Mouse (Mus musculus) liver, adult 2 months (tissue): ENCODE measurements around the gene Nkx1-1. TPM values are rescaled to one million over a fixed set of nuclear protein-coding genes. Genes with fewer than 3 reads are reported as not detected.
A peak's percentile ranks its signal among the peaks of the same experiment; 100 is the strongest.

ENCODE experiments used
- DNase-seq: peaks from one replicate; pipeline ENCODE4 v3.0.0-alpha.2; 2011; ENCODE audit warnings: low read depth, low spot score; ENCODE audit errors: extremely low read depth
- H3K27ac ChIP-seq: fragments of 200-500 bp; replicated peaks from 2 replicates; pipeline ENCODE4 v1.5.1; 2012; ENCODE audit warnings: low read depth, mild to moderate bottlenecking, control low read depth, inconsistent platforms, low read length; ENCODE audit not compliant: insufficient read depth
- H3K27me3 ChIP-seq: fragments of 200-500 bp; 2 replicates; pipeline ENCODE4 v1.6.1; 2012; ENCODE audit warnings: mild to moderate bottlenecking, moderate library complexity, low read length, inconsistent platforms; ENCODE audit not compliant: control insufficient read depth, insufficient read depth
- H3K36me3 ChIP-seq: fragments of 200-500 bp; 2 replicates; pipeline ENCODE4 v1.6.1; 2012; ENCODE audit warnings: low read length, inconsistent platforms; ENCODE audit not compliant: control insufficient read depth, insufficient read depth
- H3K4me1 ChIP-seq: fragments of 200-500 bp; 2 replicates; pipeline ENCODE4 v1.6.1; 2011; ENCODE audit warnings: low read length; ENCODE audit not compliant: control insufficient read depth, insufficient read depth
- H3K4me3 ChIP-seq: fragments of 200-500 bp; 2 replicates; pipeline ENCODE4 v1.5.1; 2011; ENCODE audit warnings: low read depth, mild to moderate bottlenecking, control low read depth, low read length, moderate library complexity; ENCODE audit not compliant: insufficient read depth
- H3K79me2 ChIP-seq: fragments of 200-500 bp; 2 replicates; pipeline ENCODE4 v1.6.1; 2012; ENCODE audit warnings: inconsistent platforms, mild to moderate bottlenecking, low read length, moderate library complexity; ENCODE audit not compliant: control insufficient read depth, insufficient read depth
- H3K9ac ChIP-seq: fragments of 200-500 bp; 2 replicates; pipeline ENCODE4 v1.6.1; 2012; ENCODE audit warnings: low read depth, mild to moderate bottlenecking, control low read depth, inconsistent platforms, low read length
- CTCF ChIP-seq: fragments of 200-500 bp; IDR thresholded peaks from 2 replicates; pipeline ENCODE4 v1.5.1; 2011; ENCODE audit warnings: low read depth, low read length, control low read depth
- POLR2A ChIP-seq: fragments of 200-500 bp; IDR thresholded peaks from 2 replicates; pipeline ENCODE4 v1.6.1; 2011; ENCODE audit warnings: low read length, control low read depth; ENCODE audit not compliant: insufficient read depth; ENCODE audit errors: extremely low read depth
- WGBS: fragments of 180-500 bp; shearing (Covaris S2); methylation state at CpG from one replicate; pipeline ENCODE4 v1.1.7; 2018; 5-methylcytosine and 5-hydroxymethylcytosine counted together
- polyA plus RNA-seq: library from polyadenylated mRNA; depleted of rRNA; stranded (reverse); fragments of >200 nt; gene quantifications from 2 replicates; pipeline ENCODE4 v1.2.3, GENCODE M21; 2012
- total RNA-seq: library from RNA; depleted of rRNA; stranded (reverse); fragments of >200 nt; gene quantifications from 2 replicates; pipeline ENCODE4 v1.2.3, GENCODE M21; 2014

Gene Nkx1-1
- total and polyA plus RNA-seq, 2 experiments: not detected

- no peaks in the 10 kb centered on the region for H3K36me3 ChIP-seq
- 33% methylated on average over 2 of the region's 2 CpGs for WGBS
- peak; percentile 91 for DNase-seq
- no peak overlapping the region for H3K9ac ChIP-seq
- no peak overlapping the region for H3K27ac ChIP-seq
- H3K79me2 ChIP-seq: no peaks in the 10 kb centered on the region
- H3K4me3 ChIP-seq: no peak overlapping the region
- peaks cover 17% of the 10 kb centered on the region for H3K4me1 ChIP-seq
- no peaks in the 10 kb centered on the region; the same call in 1 of the 2 replicates for H3K27me3 ChIP-seq
- TF ChIP-seq POLR2A (no peak), CTCF (no peak)
Measured at GRCm38 (mm10) chr5:33459111-33459510, 25.3 kb upstream of the Nkx1-1 start.

- H3K4me3 ChIP-seq: no peak overlapping the region
Measured at GRCm38 (mm10) chr5:33458132-33458622, 24.4 kb upstream of the Nkx1-1 start.

GRCm38 (mm10) chr5:33455737-33456136, 22.0 kb upstream of the Nkx1-1 start:
- peaks cover 12% of the 10 kb centered on the region for H3K4me1 ChIP-seq
- no peaks in the 10 kb centered on the region for H3K79me2 ChIP-seq
- H3K27ac ChIP-seq: no peak overlapping the region
- H3K4me3 ChIP-seq: no peak overlapping the region
- TF ChIP-seq CTCF: no peak
- no peak for TF ChIP-seq POLR2A
- no peaks in the 10 kb centered on the region for H3K36me3 ChIP-seq
- no peak overlapping the region for H3K9ac ChIP-seq
- H3K27me3 ChIP-seq: no peaks in the 10 kb centered on the region; the same call in 1 of the 2 replicates
- no peak for DNase-seq
- WGBS: 43% methylated on average over 8 of the region's 8 CpGs

More at GRCm38 (mm10) chr5:33458132-33458622, 24.4 kb upstream of the Nkx1-1 start:
- Histone ChIP-seq H3K9ac (no peak overlapping the region), H3K27ac (no peak overlapping the region), H3K79me2 (no peaks in the 10 kb centered on the region), H3K27me3 (no peaks in the 10 kb centered on the region; the same call in 1 of the 2 replicates), H3K36me3 (no peaks in the 10 kb centered on the region), H3K4me1 (peaks cover 17% of the 10 kb centered on the region)
- 73% methylated on average over 3 of the region's 3 CpGs for WGBS
- no peak for TF ChIP-seq CTCF
- DNase-seq: no peak

GRCm38 (mm10) chr5:33443794-33444193, 10.0 kb upstream of the Nkx1-1 start:
- DNase-seq: no peak
- Histone ChIP-seq H3K9ac (no peak overlapping the region), H3K36me3 (no peaks in the 10 kb centered on the region), H3K4me3 (no peak overlapping the region), H3K27me3 (no peaks in the 10 kb centered on the region), H3K4me1 (peaks cover 2% of the 10 kb centered on the region; the same call in 1 of the 2 replicates), H3K79me2 (no peaks in the 10 kb centered on the region), H3K27ac (no peak overlapping the region)
- 54% methylated on average over 9 of the region's 9 CpGs for WGBS
- TF ChIP-seq POLR2A (no peak), CTCF (no peak)

GRCm38 (mm10) chr5:33442927-33443710, 9.3 kb upstream of the Nkx1-1 start:
- Histone ChIP-seq H3K4me1 (peaks cover 2% of the 10 kb centered on the region; the same call in 1 of the 2 replicates), H3K36me3 (no peaks in the 10 kb centered on the region), H3K27me3 (no peaks in the 10 kb centered on the region), H3K4me3 (no peak overlapping the region; the same call in 1 of the 2 replicates), H3K9ac (no peak overlapping the region), H3K79me2 (no peaks in the 10 kb centered on the region), H3K27ac (no peak overlapping the region)
- WGBS: 7% methylated on average over 56 of the region's 56 CpGs
- peak; percentile 84 for TF ChIP-seq CTCF
- no peak for TF ChIP-seq POLR2A
- DNase-seq: no peak

- Histone ChIP-seq H3K9ac (no peak overlapping the region), H3K36me3 (no peaks in the 10 kb centered on the region), H3K79me2 (no peaks in the 10 kb centered on the region), H3K4me3 (no peak overlapping the region), H3K4me1 (peaks cover 2% of the 10 kb centered on the region; the same call in 1 of the 2 replicates), H3K27ac (no peak overlapping the region), H3K27me3 (peaks cover 29% of the 10 kb centered on the region)
- TF ChIP-seq POLR2A (no peak), CTCF (peak; percentile 30; the same call in 1 of the 2 replicates)
- DNase-seq: peak; percentile 46
- WGBS: 3% methylated on average over 23 of the region's 23 CpGs
Measured at GRCm38 (mm10) chr5:33438214-33438613, 4.4 kb upstream of the Nkx1-1 start.
